Mouse (Mus musculus) embryonic facial prominence, embryonic 12.5 days (tissue): ENCODE data around the gene Plcl2. TPM values are rescaled to one million over a fixed set of nuclear protein-coding genes. Genes with fewer than 3 reads are reported as not detected.

Experiments used
- ATAC-seq: fragments of 200-750 bp; cut with Nextera tagmentation; 2 replicates; pipeline ENCODE4 v1.8.0; 2017; ENCODE audit not compliant: insufficient number of reproducible peaks, insufficient read depth, low FRiP score, low TSS enrichment
- H3K27ac ChIP-seq: fragments of 300-500 bp; sonication (generic); 2 replicates; pipeline ENCODE4 v1.5.1; 2016; ENCODE audit warnings: mild to moderate bottlenecking
- H3K27me3 ChIP-seq: fragments of 300-500 bp; sonication (generic); 2 replicates; pipeline ENCODE4 v1.6.1; 2016; ENCODE audit warnings: mild to moderate bottlenecking, moderate library complexity
- H3K36me3 ChIP-seq: fragments of 300-500 bp; sonication (generic); 2 replicates; pipeline ENCODE4 v1.6.1; 2016; ENCODE audit warnings: mild to moderate bottlenecking
- H3K4me1 ChIP-seq: fragments of 300-500 bp; sonication (generic); 2 replicates; pipeline ENCODE4 v1.6.1; 2016
- H3K4me2 ChIP-seq: fragments of 300-500 bp; sonication (generic); replicated peaks from 2 replicates; pipeline ENCODE4 v1.6.1; 2016; ENCODE audit warnings: mild to moderate bottlenecking, moderate library complexity
- H3K4me3 ChIP-seq: fragments of 300-500 bp; sonication (generic); 2 replicates; pipeline ENCODE4 v1.5.1; 2016; ENCODE audit warnings: mild to moderate bottlenecking
- H3K9ac ChIP-seq: fragments of 300-500 bp; sonication (generic); 2 replicates; pipeline ENCODE4 v1.6.1; 2016; ENCODE audit warnings: mild to moderate bottlenecking, moderate library complexity
- H3K9me3 ChIP-seq: fragments of 300-500 bp; sonication (generic); 2 replicates; pipeline ENCODE4 v1.6.1; 2016; ENCODE audit warnings: mild to moderate bottlenecking, moderate library complexity
- WGBS: fragments of 180-500 bp; shearing (Covaris S2); methylation state at CpG from one replicate; pipeline ENCODE4 v1.1.7; 2016; 5-methylcytosine and 5-hydroxymethylcytosine counted together
- polyA plus RNA-seq: library from polyadenylated mRNA; unstranded; fragments of >200 nt; fragmentation: Nextera tagmentation; extraction: Ambion mirVana; gene quantifications from 2 replicates; pipeline ENCODE4 v1.2.1, GENCODE M21; 2016

Plcl2 gene
- polyA plus RNA-seq, 1 experiment from 2014 or later: 5.9 TPM

DNA sequence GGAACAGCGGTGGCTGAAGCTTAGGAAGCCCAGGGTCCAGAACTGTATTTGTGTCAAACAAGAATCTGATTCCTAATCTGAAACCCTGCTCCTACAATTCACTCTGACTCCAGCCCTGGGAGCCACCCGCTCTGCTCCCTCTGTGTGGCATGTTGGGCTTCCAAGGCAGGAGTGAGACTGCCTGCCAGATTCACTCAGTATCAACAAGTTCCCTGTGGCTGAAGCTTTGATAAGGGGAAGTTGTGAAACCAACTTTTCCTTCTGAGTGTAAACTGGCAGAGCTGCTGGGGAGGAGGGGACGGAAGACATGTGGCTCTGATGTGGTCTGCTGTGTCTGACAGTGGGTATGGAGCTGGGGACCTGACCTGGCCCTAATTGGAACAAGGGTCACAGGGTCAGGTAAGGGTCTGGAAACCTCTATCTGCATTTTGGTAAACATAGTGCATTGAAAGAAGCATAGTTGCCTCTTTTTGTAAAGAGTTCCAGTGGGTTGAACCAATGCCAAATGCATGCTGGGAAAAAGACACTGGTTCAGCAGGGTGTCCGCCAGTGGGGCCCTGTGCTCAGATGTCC is 226.3 kb downstream of the Plcl2 start:
- Histone ChIP-seq H3K4me1 (no peaks in the 10 kb centered on the region), H3K9me3 (no peaks in the 10 kb centered on the region), H3K27me3 (no peaks in the 10 kb centered on the region), H3K9ac (no peak overlapping the region), H3K4me2 (no peak overlapping the region), H3K27ac (no peak overlapping the region), H3K36me3 (peaks cover 10% of the 10 kb centered on the region; the same call in 1 of the 2 replicates), H3K4me3 (no peak overlapping the region)
- 80% methylated on average over 4 of the region's 4 CpGs for WGBS
- no peak for ATAC-seq

DNA sequence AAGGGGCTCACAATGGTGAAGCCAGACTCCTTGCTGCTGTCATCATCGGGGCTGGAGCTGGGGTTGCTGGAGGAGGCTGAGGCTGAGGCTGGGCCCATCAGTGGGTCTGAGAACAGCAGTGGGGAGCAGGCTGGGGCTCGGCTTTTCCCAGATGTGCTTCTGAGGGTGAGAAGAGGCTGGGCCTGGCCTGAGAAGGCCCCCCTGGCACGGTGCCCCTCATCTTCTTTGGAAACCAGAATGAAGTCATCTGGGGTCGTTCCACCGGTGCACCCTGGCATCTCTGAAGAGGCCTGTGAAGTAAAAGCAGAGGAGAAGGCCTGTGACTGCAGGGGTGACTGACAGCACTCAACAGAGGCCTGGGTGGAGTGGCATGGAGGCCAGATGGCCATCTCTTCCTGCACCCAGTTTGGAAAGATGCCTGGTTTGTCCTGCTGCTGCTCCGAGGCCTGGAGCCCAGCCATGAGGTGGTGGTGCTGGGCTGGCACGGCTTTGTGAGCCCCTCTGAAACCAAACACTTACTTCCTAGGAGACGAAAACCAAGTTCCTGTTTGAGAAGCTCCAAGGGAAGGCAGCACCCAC is 226.8 kb downstream of the Plcl2 start:
- Histone ChIP-seq H3K27ac (no peak overlapping the region), H3K9me3 (no peaks in the 10 kb centered on the region), H3K4me3 (no peak overlapping the region), H3K4me1 (no peaks in the 10 kb centered on the region), H3K36me3 (peaks cover 13% of the 10 kb centered on the region; the same call in 1 of the 2 replicates), H3K4me2 (no peak overlapping the region), H3K27me3 (no peaks in the 10 kb centered on the region), H3K9ac (no peak overlapping the region)
- no peak for ATAC-seq
- 73% methylated on average over 8 of the region's 8 CpGs for WGBS

DNA sequence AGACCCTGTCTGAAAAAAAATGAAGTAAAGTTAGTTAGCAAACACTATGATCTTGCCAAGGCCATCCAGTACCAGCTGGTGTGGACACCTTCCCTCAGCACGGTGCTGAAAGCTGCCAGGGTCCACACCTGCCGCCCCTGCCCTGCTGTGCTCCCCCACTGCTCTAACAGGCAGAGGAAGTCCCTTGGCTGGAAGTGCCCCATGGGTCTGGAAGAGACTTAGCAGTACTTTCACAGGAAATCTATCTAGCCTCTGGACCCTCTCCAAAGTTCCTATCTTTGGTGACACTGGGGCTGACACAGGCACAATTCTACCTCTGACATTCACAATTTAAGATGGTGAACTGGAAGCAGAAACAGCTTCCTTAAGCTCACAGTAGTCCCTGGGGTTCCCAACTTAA is 227.9 kb downstream of the Plcl2 start:
- 73% methylated on average over 2 of the region's 2 CpGs for whole genome bisulfite sequencing
- no peak for ATAC-seq
- no peak overlapping the region for H3K4me2 ChIP-seq

More for the DNA sequence above, 227.9 kb downstream of the Plcl2 start:
- Histone ChIP-seq H3K36me3 (peaks cover 14% of the 10 kb centered on the region; the same call in 1 of the 2 replicates), H3K4me3 (no peak overlapping the region), H3K27ac (no peak overlapping the region), H3K27me3 (no peaks in the 10 kb centered on the region), H3K9me3 (no peaks in the 10 kb centered on the region), H3K9ac (no peak overlapping the region), H3K4me1 (no peaks in the 10 kb centered on the region)

Other genes with a start within 250 kb of the Plcl2 start
- gene Dazl, start 215.8 kb upstream of the Plcl2 start, polyA plus RNA-seq: 0.11 and 0.55 TPM in 2 replicates